Mouse (Mus musculus): ENCODE measurements around the gene Trim28. TPM values are rescaled to one million over a fixed set of nuclear protein-coding genes. Genes with fewer than 3 reads are reported as not detected.
A peak's percentile ranks its signal among the peaks of the same experiment; 100 is the strongest.

Trim28 gene
- polyA plus RNA-seq, 1 experiment from 2014 or later = 511 TPM

- Histone ChIP-seq H3K4me2 (peak overlapping the region; percentile 83), H3K9ac (peak overlapping the region; percentile 96), H3K9me3 (ENCODE audit: low read depth, low read length) (no peaks in the 10 kb centered on the region), H3K27me3 (ENCODE audit: insufficient read depth, low read length) (no peaks in the 10 kb centered on the region), H3K4me1 (ENCODE audit: insufficient read depth) (no peaks in the 10 kb centered on the region), H3K4me3 (ENCODE audit: low read depth, low read length) (peak overlapping the region; percentile 96), H3K27ac (ENCODE audit: low read depth) (peak overlapping the region; percentile 99), H3K36me3 (ENCODE audit: insufficient read depth) (peaks cover 41% of the 10 kb centered on the region)
- 0 out of 2 replicates have a peak, but pooled peaks have one; percentile 16 for TF ChIP-seq CTCF (IDR thresholded peaks at IDR 0.05; ENCODE audit: low read depth)
- DNase-seq (peak; percentile 97), ATAC-seq (ENCODE audit: insufficient read depth) (peak; percentile 81)
- under 1% methylated on average over 94 of the region's 95 CpGs for WGBS
Measured at GRCm38 (mm10) chr7:13023928-13024731, 25.2 kb downstream of the Trim28 start.

- Histone ChIP-seq H3K27me3 (ENCODE audit: insufficient read depth, low read length) (no peaks in the 10 kb centered on the region), H3K9me3 (ENCODE audit: low read depth, low read length) (no peaks in the 10 kb centered on the region), H3K36me3 (ENCODE audit: insufficient read depth) (peaks cover 48% of the 10 kb centered on the region), H3K4me3 (ENCODE audit: low read depth, low read length) (peak overlapping the region; percentile 96), H3K9ac (peak overlapping the region; percentile 96), H3K4me2 (peak overlapping the region; percentile 83), H3K4me1 (ENCODE audit: insufficient read depth) (no peaks in the 10 kb centered on the region), H3K27ac (ENCODE audit: low read depth) (peak overlapping the region; percentile 99)
- ATAC-seq (ENCODE audit: insufficient read depth) (peak; percentile 38), DNase-seq (peak; percentile 80)
- WGBS = under 1% methylated on average over 44 of the region's 44 CpGs
- peak; percentile 39 for TF ChIP-seq CTCF (IDR thresholded peaks at IDR 0.05; ENCODE audit: low read depth)
Measured at GRCm38 (mm10) chr7:13024805-13025204, 25.9 kb downstream of the Trim28 start.

- H3K4me1 ChIP-seq (ENCODE audit: insufficient read depth) = no peaks in the 10 kb centered on the region
- no peaks in the 10 kb centered on the region for H3K27me3 ChIP-seq (ENCODE audit: insufficient read depth, low read length)
- H3K27ac ChIP-seq (ENCODE audit: low read depth) = peak overlapping the region; percentile 99
- H3K9ac ChIP-seq = peak overlapping the region; percentile 96
- ATAC-seq (ENCODE audit: insufficient read depth) = no peak
- H3K4me3 ChIP-seq (ENCODE audit: low read depth, low read length) = peak overlapping the region; percentile 96
- H3K4me2 ChIP-seq = peak overlapping the region; percentile 83
- H3K9me3 ChIP-seq (ENCODE audit: low read depth, low read length) = no peaks in the 10 kb centered on the region
- no peak for TF ChIP-seq CTCF (IDR thresholded peaks at IDR 0.05; ENCODE audit: low read depth)
- DNase-seq = no peak
- WGBS = 19% methylated on average over 4 of the region's 4 CpGs
- peaks cover 56% of the 10 kb centered on the region for H3K36me3 ChIP-seq (ENCODE audit: insufficient read depth)
Measured at GRCm38 (mm10) chr7:13025511-13026112, 26.7 kb downstream of the Trim28 start.

DNA sequence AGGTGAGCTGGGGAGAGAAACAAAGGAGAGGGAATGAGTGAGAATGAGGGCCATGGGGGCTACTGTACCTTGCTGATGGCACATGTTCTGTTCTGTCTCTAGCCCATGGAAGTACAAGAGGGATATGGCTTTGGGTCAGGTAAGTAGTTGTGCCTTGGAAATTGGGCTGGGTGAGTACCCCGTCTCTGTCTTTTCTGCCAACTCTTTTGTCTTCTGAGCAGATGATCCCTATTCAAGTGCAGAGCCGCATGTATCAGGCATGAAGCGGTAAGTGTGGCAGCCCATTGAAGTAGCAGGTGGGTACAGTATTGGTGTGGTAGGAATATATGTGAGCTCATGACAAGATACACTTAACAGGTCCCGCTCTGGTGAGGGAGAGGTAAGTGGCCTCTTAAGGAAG, 30.1 kb downstream of the Trim28 start:
- ATAC-seq (ENCODE audit: insufficient read depth) (no peak), DNase-seq (no peak)
- Histone ChIP-seq H3K9ac (no peak overlapping the region), H3K4me3 (ENCODE audit: low read depth, low read length) (0 out of 2 replicates have a peak overlapping the region, but pooled peaks have one; percentile 2), H3K9me3 (ENCODE audit: low read depth, low read length) (no peaks in the 10 kb centered on the region), H3K36me3 (ENCODE audit: insufficient read depth) (peaks cover 89% of the 10 kb centered on the region), H3K4me1 (ENCODE audit: insufficient read depth) (no peaks in the 10 kb centered on the region), H3K27ac (ENCODE audit: low read depth) (no peak overlapping the region), H3K4me2 (no peak overlapping the region), H3K27me3 (ENCODE audit: insufficient read depth, low read length) (no peaks in the 10 kb centered on the region)
- 93% methylated on average over 4 of the region's 4 CpGs for WGBS
- no peak for TF ChIP-seq CTCF (IDR thresholded peaks at IDR 0.05; ENCODE audit: low read depth)

DNA sequence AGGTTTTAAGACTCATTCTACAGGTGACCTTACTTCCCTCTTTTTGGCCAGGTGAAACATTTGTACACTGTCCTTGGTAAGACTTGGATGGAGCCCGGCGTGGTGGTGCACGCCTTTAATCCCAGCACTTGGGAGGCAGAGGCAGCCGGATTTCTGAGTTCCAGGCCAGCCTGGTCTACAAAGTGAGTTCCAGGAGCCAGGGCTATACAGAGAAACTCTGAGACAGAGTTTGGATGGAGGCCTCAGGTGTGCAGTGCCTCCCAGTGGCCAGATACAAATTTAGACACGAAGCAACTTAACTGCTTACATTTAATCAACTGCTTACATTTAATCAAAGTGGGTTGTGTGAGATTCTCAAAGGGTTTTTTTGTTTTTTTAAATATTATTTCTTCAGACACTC, 32.2 kb downstream of the Trim28 start:
- Histone ChIP-seq H3K27me3 (ENCODE audit: insufficient read depth, low read length) (no peaks in the 10 kb centered on the region), H3K27ac (ENCODE audit: low read depth) (no peak overlapping the region), H3K4me3 (ENCODE audit: low read depth, low read length) (no peak overlapping the region), H3K9ac (no peak overlapping the region), H3K4me1 (ENCODE audit: insufficient read depth) (no peaks in the 10 kb centered on the region), H3K36me3 (ENCODE audit: insufficient read depth) (peaks cover 92% of the 10 kb centered on the region), H3K9me3 (ENCODE audit: low read depth, low read length) (no peaks in the 10 kb centered on the region), H3K4me2 (no peak overlapping the region)
- TF ChIP-seq CTCF (IDR thresholded peaks at IDR 0.05; ENCODE audit: low read depth) = peak; percentile 47
- ATAC-seq (ENCODE audit: insufficient read depth) = no peak
- 75% methylated on average over 5 of the region's 5 CpGs for WGBS
- DNase-seq = peak; percentile 58

DNA sequence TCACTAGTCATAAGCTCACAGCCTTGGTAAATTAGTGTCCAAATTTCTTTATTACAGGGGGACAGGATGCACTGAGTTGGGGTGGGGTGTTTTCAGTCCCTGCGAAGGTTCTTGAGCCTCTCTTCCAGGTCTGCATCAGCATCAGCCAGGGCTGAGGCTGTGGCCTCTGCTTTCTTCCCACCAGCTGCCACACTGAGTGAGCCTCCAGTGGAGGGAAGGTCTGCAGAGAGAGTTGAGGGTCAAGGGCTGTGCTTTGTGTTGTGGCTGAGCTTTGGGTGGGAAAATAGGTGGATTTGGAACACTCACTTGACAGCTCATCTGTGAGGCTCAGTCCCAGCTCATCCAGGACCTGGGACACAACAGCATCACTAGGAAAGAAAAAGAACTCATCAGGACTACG, 33.1 kb downstream of the Trim28 start:
- H3K36me3 ChIP-seq (ENCODE audit: insufficient read depth) = peaks cover 87% of the 10 kb centered on the region
- WGBS = 82% methylated on average over 2 of the region's 2 CpGs
- no peak overlapping the region for H3K4me2 ChIP-seq
- TF ChIP-seq CTCF (IDR thresholded peaks at IDR 0.05; ENCODE audit: low read depth) = no peak
- no peaks in the 10 kb centered on the region for H3K9me3 ChIP-seq (ENCODE audit: low read depth, low read length)
- no peaks in the 10 kb centered on the region for H3K27me3 ChIP-seq (ENCODE audit: insufficient read depth, low read length)
- H3K4me3 ChIP-seq (ENCODE audit: low read depth, low read length) = no peak overlapping the region
- H3K4me1 ChIP-seq (ENCODE audit: insufficient read depth) = no peaks in the 10 kb centered on the region
- H3K9ac ChIP-seq = no peak overlapping the region
- DNase-seq (no peak), ATAC-seq (ENCODE audit: insufficient read depth) (no peak)
- H3K27ac ChIP-seq (ENCODE audit: low read depth) = no peak overlapping the region

GRCm38 (mm10) chr7:13032541-13032940, 33.6 kb downstream of the Trim28 start:
- no peak overlapping the region for H3K9ac ChIP-seq
- H3K4me2 ChIP-seq = no peak overlapping the region
- H3K36me3 ChIP-seq (ENCODE audit: insufficient read depth) = peaks cover 82% of the 10 kb centered on the region
- DNase-seq (no peak), ATAC-seq (ENCODE audit: insufficient read depth) (no peak)
- no peaks in the 10 kb centered on the region for H3K4me1 ChIP-seq (ENCODE audit: insufficient read depth)
- H3K27me3 ChIP-seq (ENCODE audit: insufficient read depth, low read length) = no peaks in the 10 kb centered on the region
- H3K9me3 ChIP-seq (ENCODE audit: low read depth, low read length) = no peaks in the 10 kb centered on the region
- H3K4me3 ChIP-seq (ENCODE audit: low read depth, low read length) = no peak overlapping the region
- WGBS = 85% methylated on average over 7 of the region's 7 CpGs
- no peak for TF ChIP-seq CTCF (IDR thresholded peaks at IDR 0.05; ENCODE audit: low read depth)
- H3K27ac ChIP-seq (ENCODE audit: low read depth) = no peak overlapping the region
